Mouse (Mus musculus) MEL (cell line): Measurements from ENCODE around the gene Mgat1.

ENCODE experiments used
- CHD2 ChIP-seq: IDR thresholded peaks from 2 replicates; pipeline ENCODE4 v1.6.1; 2011; ENCODE audit warnings: low read length, improper control_type of control experiment
- CTCF ChIP-seq, 3 experiments: IDR thresholded peaks in 2 of 3; conservative IDR thresholded peaks in 1 of 3; 2 replicates each; pipeline ENCODE4 v1.5.1; 2011 to 2012; ENCODE audit warnings: low read length in 3 of 3, low read depth in 2 of 3, mild to moderate bottlenecking in 2 of 3, improper control_type of control experiment in 1 of 3, inconsistent platforms in 1 of 3, mixed read lengths in 1 of 3, moderate library complexity in 1 of 3; ENCODE audit not compliant: control insufficient read depth in 1 of 3, insufficient read depth in 1 of 3, poor library complexity in 1 of 3, severe bottlenecking in 1 of 3
- E2F4 ChIP-seq: IDR thresholded peaks from 2 replicates; pipeline ENCODE4 v1.6.1; 2011; ENCODE audit warnings: low read depth, low read length, improper control_type of control experiment, borderline replicate concordance
- EP300 ChIP-seq, 2 experiments: IDR thresholded peaks; 2 replicates each; pipeline ENCODE4 v1.6.1; 2011; ENCODE audit warnings: improper control_type of control experiment in 2 of 2, low read length in 2 of 2, low read depth in 1 of 2, mild to moderate bottlenecking in 1 of 2
- GATA1 ChIP-seq: IDR thresholded peaks from 2 replicates; pipeline ENCODE4 v1.6.1; 2011; ENCODE audit warnings: low read depth, low read length, improper control_type of control experiment
- MAFK ChIP-seq: IDR thresholded peaks from 2 replicates; pipeline ENCODE4 v1.6.1; 2011; ENCODE audit warnings: low read depth, mild to moderate bottlenecking, low read length, improper control_type of control experiment, borderline replicate concordance
- MEF2A ChIP-seq: IDR thresholded peaks from 2 replicates; pipeline ENCODE4 v1.6.1; 2014; ENCODE audit warnings: low read depth, mild to moderate bottlenecking, inconsistent platforms, low read length, improper control_type of control experiment; ENCODE audit not compliant: poor library complexity, insufficient replicate concordance, severe bottlenecking; ENCODE audit errors: extremely low read depth
- POLR2A ChIP-seq, 2 experiments: IDR thresholded peaks; 2 replicates each; pipeline ENCODE4 v1.6.1; 2011 to 2012; ENCODE audit warnings: low read length in 2 of 2, mild to moderate bottlenecking in 2 of 2, control low read depth in 1 of 2, improper control_type of control experiment in 1 of 2, low read depth in 1 of 2, moderate library complexity in 1 of 2; ENCODE audit not compliant: control insufficient read depth in 1 of 2, insufficient read depth in 1 of 2, poor library complexity in 1 of 2
- POLR2AphosphoS2 ChIP-seq: IDR thresholded peaks from 2 replicates; pipeline ENCODE4 v1.6.1; 2011; ENCODE audit warnings: low read length, improper control_type of control experiment
- SIN3A ChIP-seq: IDR thresholded peaks from 2 replicates; pipeline ENCODE4 v1.6.1; 2012; ENCODE audit warnings: low read length, improper control_type of control experiment, inconsistent platforms
- UBTF ChIP-seq: IDR thresholded peaks from 2 replicates; pipeline ENCODE4 v1.6.1; 2012; ENCODE audit warnings: low read depth, mild to moderate bottlenecking, inconsistent platforms, low read length, improper control_type of control experiment, moderate library complexity, borderline replicate concordance; ENCODE audit not compliant: insufficient read depth
- USF1 ChIP-seq: IDR thresholded peaks from 2 replicates; pipeline ENCODE4 v1.6.1; 2014; ENCODE audit warnings: low read depth, mild to moderate bottlenecking, inconsistent platforms, low read length, improper control_type of control experiment, moderate library complexity

- no peak for TF ChIP-seq UBTF
- no peak for TF ChIP-seq CTCF (IDR thresholded peaks at IDR 0.05 in 2 of 3, conservative IDR thresholded peaks at IDR 0.05 in 1 of 3; ENCODE audit: control insufficient read depth in 1 of 3, insufficient read depth in 1 of 3, low read depth in 2 of 3, low read length in 3 of 3, poor library complexity in 1 of 3, severe bottlenecking in 1 of 3)
- TF ChIP-seq SIN3A = no peak
- no peak for TF ChIP-seq EP300 (IDR thresholded peaks at IDR 0.05; ENCODE audit: low read depth in 1 of 2, low read length in 2 of 2)
- no peak for TF ChIP-seq MEF2A
- TF ChIP-seq CHD2 = no peak
- no peak for TF ChIP-seq POLR2AphosphoS2
- TF ChIP-seq POLR2A (IDR thresholded peaks at IDR 0.05; ENCODE audit: control insufficient read depth in 1 of 2, insufficient read depth in 1 of 2, low read depth in 1 of 2, low read length in 2 of 2, poor library complexity in 1 of 2) = no peak
- no peak for TF ChIP-seq E2F4
- TF ChIP-seq USF1 = no peak
- TF ChIP-seq MAFK = no peak
- TF ChIP-seq GATA1 = no peak
Measured at GRCm38 (mm10) chr11:49259296-49259695, 15.3 kb downstream of the Mgat1 start.
